Mouse (Mus musculus) megakaryocyte-erythroid progenitor cell, adult 5-6 weeks (primary cell): Measurements from ENCODE around the gene Vmn1r155. TPM values are rescaled to one million over a fixed set of nuclear protein-coding genes. Genes with fewer than 3 reads are reported as not detected.
"Not testable (repeated sequence)": the region's sequence is repeated elsewhere in the genome, so short reads cannot be mapped to it uniquely, and the experiment has no call there.

ENCODE experiments used
- ATAC-seq: replicated peaks from 2 replicates; pipeline ENCODE4 v1.8.0; 2016; ENCODE audit warnings: mild to moderate bottlenecking, inconsistent platforms; ENCODE audit not compliant: severe bottlenecking, poor library complexity, low FRiP score, low TSS enrichment
- total RNA-seq, 2 experiments: library from RNA; stranded (forward) in 1 of 2; stranded (reverse) in 1 of 2; fragments of 200-1000, 215-1000 nt in 1 of 2; fragments of >200 nt in 1 of 2; fragmentation: Nextera tagmentation in 1 of 2; gene quantifications; 2 replicates each; pipeline ENCODE4 v1.2.3; 2014 to 2017

Gene Vmn1r155
- total RNA-seq (2014; fragmentation: Nextera tagmentation) (not detected in 2 replicates), total RNA-seq (2017) (not detected in 2 replicates)

- ATAC-seq = not testable (repeated sequence)
Observed at GRCm38 (mm10) chr7:22657718-22658117, at the start of gene Vmn1r155. Gene Vmn1r155, plus strand, starts transcription at chr7:22658018.

- not testable (repeated sequence) for ATAC-seq
Observed at GRCm38 (mm10) chr7:22692217-22692616, 34.4 kb downstream of the Vmn1r155 start, which contains the start of gene Gm8693. Gene Gm8693, minus strand, starts transcription at chr7:22692317.

Other genes starting within 250 kb of the Vmn1r155 start
- gene Vmn1r148, start 244.4 kb upstream of the Vmn1r155 start, total RNA-seq (2014; fragmentation: Nextera tagmentation) = not detected in 2 replicates
- not detected in 2 replicates for gene Vmn1r148, start 244.4 kb upstream of the Vmn1r155 start, total RNA-seq (2017)
- gene Vmn1r149, start 219.8 kb upstream of the Vmn1r155 start, total RNA-seq (2014; fragmentation: Nextera tagmentation) = not detected in 2 replicates
- gene Vmn1r149, start 219.8 kb upstream of the Vmn1r155 start, total RNA-seq (2017) = not detected in 2 replicates
- gene Gm10665, start 193.9 kb upstream of the Vmn1r155 start, total RNA-seq (2014; fragmentation: Nextera tagmentation) = not detected in 2 replicates
- not detected in 2 replicates for gene Gm10665, start 193.9 kb upstream of the Vmn1r155 start, total RNA-seq (2017)
- not detected in 2 replicates for gene Vmn1r151, start 158.3 kb upstream of the Vmn1r155 start, total RNA-seq (2014; fragmentation: Nextera tagmentation)
- not detected in 2 replicates for gene Vmn1r151, start 158.3 kb upstream of the Vmn1r155 start, total RNA-seq (2017)
- gene Vmn1r152, start 135.1 kb upstream of the Vmn1r155 start, total RNA-seq (2014; fragmentation: Nextera tagmentation) = not detected in 2 replicates
- not detected in 2 replicates for gene Vmn1r152, start 135.1 kb upstream of the Vmn1r155 start, total RNA-seq (2017)
- gene Gm8677, start 123.1 kb upstream of the Vmn1r155 start, total RNA-seq (2014; fragmentation: Nextera tagmentation) = not detected in 2 replicates
- not detected in 2 replicates for gene Gm8677, start 123.1 kb upstream of the Vmn1r155 start, total RNA-seq (2017)
- not detected in 2 replicates for gene Gm4201, start 92.7 kb upstream of the Vmn1r155 start, total RNA-seq (2014; fragmentation: Nextera tagmentation)
- gene Gm4201, start 92.7 kb upstream of the Vmn1r155 start, total RNA-seq (2017) = not detected in 2 replicates
- not detected in 2 replicates for gene Gm4565, start 69.9 kb upstream of the Vmn1r155 start, total RNA-seq (2014; fragmentation: Nextera tagmentation)
- gene Gm4565, start 69.9 kb upstream of the Vmn1r155 start, total RNA-seq (2017) = not detected in 2 replicates
- gene Gm8693, start 34.3 kb downstream of the Vmn1r155 start, total RNA-seq (2014; fragmentation: Nextera tagmentation) = not detected in 2 replicates
- not detected in 2 replicates for gene Gm8693, start 34.3 kb downstream of the Vmn1r155 start, total RNA-seq (2017)
- not detected in 2 replicates for gene Gm4567, start 61.7 kb downstream of the Vmn1r155 start, total RNA-seq (2014; fragmentation: Nextera tagmentation)
- not detected in 2 replicates for gene Gm4567, start 61.7 kb downstream of the Vmn1r155 start, total RNA-seq (2017)
- not detected in 2 replicates for gene Vmn1r157, start 103.7 kb downstream of the Vmn1r155 start, total RNA-seq (2014; fragmentation: Nextera tagmentation)
- gene Vmn1r157, start 103.7 kb downstream of the Vmn1r155 start, total RNA-seq (2017) = not detected in 2 replicates
- gene Vmn1r158, start 132.8 kb downstream of the Vmn1r155 start, total RNA-seq (2014; fragmentation: Nextera tagmentation) = not detected in 2 replicates
- not detected in 2 replicates for gene Vmn1r158, start 132.8 kb downstream of the Vmn1r155 start, total RNA-seq (2017)
- not detected in 2 replicates for gene Vmn1r159, start 185.6 kb downstream of the Vmn1r155 start, total RNA-seq (2014; fragmentation: Nextera tagmentation)
- not detected in 2 replicates for gene Vmn1r159, start 185.6 kb downstream of the Vmn1r155 start, total RNA-seq (2017)
- gene Vmn1r160, start 213.2 kb downstream of the Vmn1r155 start, total RNA-seq (2014; fragmentation: Nextera tagmentation) = not detected in 2 replicates
- gene Vmn1r160, start 213.2 kb downstream of the Vmn1r155 start, total RNA-seq (2017) = not detected in 2 replicates